Mouse (Mus musculus) CD8-positive naive resting alpha-beta T cell, adult 57 days (primary cell): Measurements from ENCODE around the gene Wdr24. TPM values are rescaled to one million over a fixed set of nuclear protein-coding genes. Genes with fewer than 3 reads are reported as not detected.

ENCODE experiments used
- total RNA-seq: library from RNA; stranded (reverse); gene quantifications from one replicate; pipeline ENCODE4 v1.2.4, GENCODE M21; 2023

Gene Wdr24
- total RNA-seq, 1 experiment from 2014 or later, result 22.7 TPM

Other genes with a start within 250 kb of the Wdr24 start
- gene Lmf1, start 244.5 kb upstream of the Wdr24 start, total RNA-seq, result 33.3 TPM
- not detected for gene Gng13, start 106.5 kb upstream of the Wdr24 start, total RNA-seq
- gene Chtf18, start 96.2 kb upstream of the Wdr24 start, total RNA-seq, result 10.9 TPM
- 4.2 TPM for gene Rpusd1, start 96.0 kb upstream of the Wdr24 start, total RNA-seq
- not detected for gene Mslnl, start 87.6 kb upstream of the Wdr24 start, total RNA-seq
- gene Msln, start 69.2 kb upstream of the Wdr24 start, total RNA-seq, result not detected
- gene Narfl, start 49.9 kb upstream of the Wdr24 start, total RNA-seq, result 26.5 TPM
- gene Haghl, start 38.0 kb upstream of the Wdr24 start, total RNA-seq, result 21.2 TPM
- not detected for gene Ccdc78, start 37.0 kb upstream of the Wdr24 start, total RNA-seq
- 44.7 TPM for gene Fam173a, start 30.7 kb upstream of the Wdr24 start, total RNA-seq
- gene AC134908.4, start 28.0 kb upstream of the Wdr24 start, total RNA-seq, result not detected
- 22.7 TPM for gene Metrn, start 26.5 kb upstream of the Wdr24 start, total RNA-seq
- not detected for gene Fbxl16, start 14.5 kb upstream of the Wdr24 start, total RNA-seq
- 32.0 TPM for gene Jmjd8, start 5.2 kb downstream of the Wdr24 start, total RNA-seq
- 61.9 TPM for gene Stub1, start 9.8 kb downstream of the Wdr24 start, total RNA-seq
- gene Rhbdl1, start 13.7 kb downstream of the Wdr24 start, total RNA-seq, result 7.2 TPM
- 9.9 TPM for gene Gm20683, start 18.1 kb downstream of the Wdr24 start, total RNA-seq
- 72.3 TPM for gene Rhot2, start 21.2 kb downstream of the Wdr24 start, total RNA-seq
- gene Wdr90, start 37.9 kb downstream of the Wdr24 start, total RNA-seq, result 28.9 TPM
- gene Mcrip2, start 45.1 kb downstream of the Wdr24 start, total RNA-seq, result 8.2 TPM
- gene Mettl26, start 51.4 kb downstream of the Wdr24 start, total RNA-seq, result 29.2 TPM
- 5.9 TPM for gene Wfikkn1, start 57.2 kb downstream of the Wdr24 start, total RNA-seq
- gene Rab40c, start 96.1 kb downstream of the Wdr24 start, total RNA-seq, result 23.6 TPM
- gene Pigq, start 121.3 kb downstream of the Wdr24 start, total RNA-seq, result 55.6 TPM
- not detected for gene Nhlrc4, start 121.3 kb downstream of the Wdr24 start, total RNA-seq
- not detected for gene A930017K11Rik, start 128.9 kb downstream of the Wdr24 start, total RNA-seq
- 39.1 TPM for gene Capn15, start 162.2 kb downstream of the Wdr24 start, total RNA-seq
- 13.4 TPM for gene Rab11fip3, start 245.9 kb downstream of the Wdr24 start, total RNA-seq